Mouse (Mus musculus): ENCODE measurements around the gene Parvb. TPM values are rescaled to one million over a fixed set of nuclear protein-coding genes. Genes with fewer than 3 reads are reported as not detected.

Parvb gene
- polyA plus RNA-seq, 1 experiment from 2014 or later = 2.5 TPM

GRCm38 (mm10) chr15:84241520-84241919 lies 9.7 kb downstream of the Parvb start:
- H3K4me2 ChIP-seq (ENCODE audit: low read length) = no peak overlapping the region
- ATAC-seq = no peak

DNA sequence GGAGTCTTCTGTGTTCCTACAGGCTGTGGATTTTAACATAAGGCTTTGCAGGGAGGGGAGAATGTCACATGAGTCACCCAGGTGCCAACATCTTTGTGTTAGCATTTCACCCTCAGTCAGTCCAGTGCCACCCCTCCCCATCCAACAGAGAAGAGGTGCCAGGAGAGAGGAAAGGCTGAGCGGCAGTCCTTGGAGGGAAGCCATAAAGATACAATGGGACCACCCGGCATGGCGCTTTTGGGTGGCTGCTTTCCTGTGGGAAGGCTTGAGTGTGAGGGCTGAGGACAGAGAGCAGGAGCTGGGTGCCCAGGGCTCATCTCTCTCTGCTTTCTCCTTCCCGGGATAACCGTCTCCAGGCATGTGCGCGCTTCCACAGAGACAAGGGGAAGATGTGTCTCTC lies 13.3 kb downstream of the Parvb start:
- Histone ChIP-seq H3K4me2 (ENCODE audit: low read length) (no peak overlapping the region), H3K27ac (ENCODE audit: low read depth, low read length) (peak overlapping the region; percentile 58; the same call in 1 of the 2 replicates), H3K9ac (ENCODE audit: low read length) (no peak overlapping the region), H3K4me3 (ENCODE audit: low read depth, low read length) (no peak overlapping the region), H3K9me3 (replicated peaks; ENCODE audit: control insufficient read depth, low read length) (no peaks in the 10 kb centered on the region; the same call in 1 of the 2 replicates), H3K27me3 (replicated peaks; ENCODE audit: control insufficient read depth, insufficient read depth, low read length) (no peaks in the 10 kb centered on the region), H3K36me3 (ENCODE audit: control insufficient read depth, insufficient read depth, low read length) (no peaks in the 10 kb centered on the region), H3K4me1 (ENCODE audit: control insufficient read depth, insufficient read depth, low read length) (peaks cover 8% of the 10 kb centered on the region)
- DNase-seq (ENCODE audit: low spot score) = peak; percentile 76
- WGBS = 51% methylated on average over 7 of the region's 7 CpGs
- peak; percentile 60 for ATAC-seq

More at GRCm38 (mm10) chr15:84241520-84241919, 9.7 kb downstream of the Parvb start:
- H3K27me3 ChIP-seq (replicated peaks; ENCODE audit: control insufficient read depth, insufficient read depth, low read length) = no peaks in the 10 kb centered on the region
- H3K4me1 ChIP-seq (ENCODE audit: control insufficient read depth, insufficient read depth, low read length) = peaks cover 23% of the 10 kb centered on the region
- no peak overlapping the region for H3K27ac ChIP-seq (ENCODE audit: low read depth, low read length)
- no peak for DNase-seq (ENCODE audit: low spot score)
- H3K4me3 ChIP-seq (ENCODE audit: low read depth, low read length) = no peak overlapping the region
- H3K36me3 ChIP-seq (ENCODE audit: control insufficient read depth, insufficient read depth, low read length) = no peaks in the 10 kb centered on the region
- 57% methylated on average over 7 of the region's 7 CpGs for WGBS
- H3K9ac ChIP-seq (ENCODE audit: low read length) = no peak overlapping the region
- no peaks in the 10 kb centered on the region for H3K9me3 ChIP-seq (replicated peaks; ENCODE audit: control insufficient read depth, low read length)

DNA sequence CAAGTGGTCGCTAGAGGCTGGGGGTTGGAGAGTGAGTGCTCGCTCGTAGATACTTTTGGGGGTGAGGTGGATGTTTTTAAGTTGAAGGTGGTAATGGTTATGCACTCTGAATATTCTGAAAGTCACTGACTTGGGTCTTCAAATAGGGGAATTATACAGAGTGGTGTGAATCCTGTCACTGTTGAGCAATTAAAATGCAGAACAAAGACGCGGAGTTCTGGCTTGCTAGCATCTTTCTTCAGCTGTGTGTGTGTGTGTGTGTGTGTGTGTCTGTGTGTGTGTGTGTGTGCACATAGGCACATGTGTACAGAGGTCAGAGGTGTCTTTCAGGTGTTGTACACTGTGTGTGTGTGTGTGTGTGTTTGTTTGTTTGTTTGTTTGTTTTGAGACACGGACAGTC lies 14.4 kb downstream of the Parvb start:
- Histone ChIP-seq H3K4me2 (ENCODE audit: low read length) (no peak overlapping the region), H3K27me3 (replicated peaks; ENCODE audit: control insufficient read depth, insufficient read depth, low read length) (no peaks in the 10 kb centered on the region), H3K9ac (ENCODE audit: low read length) (no peak overlapping the region), H3K36me3 (ENCODE audit: control insufficient read depth, insufficient read depth, low read length) (no peaks in the 10 kb centered on the region), H3K4me1 (ENCODE audit: control insufficient read depth, insufficient read depth, low read length) (peaks cover 8% of the 10 kb centered on the region), H3K9me3 (replicated peaks; ENCODE audit: control insufficient read depth, low read length) (no peaks in the 10 kb centered on the region; the same call in 1 of the 2 replicates), H3K4me3 (ENCODE audit: low read depth, low read length) (no peak overlapping the region), H3K27ac (ENCODE audit: low read depth, low read length) (no peak overlapping the region)
- no peak for DNase-seq (ENCODE audit: low spot score)
- no peak for ATAC-seq
- WGBS = 87% methylated on average over 6 of the region's 6 CpGs

DNA sequence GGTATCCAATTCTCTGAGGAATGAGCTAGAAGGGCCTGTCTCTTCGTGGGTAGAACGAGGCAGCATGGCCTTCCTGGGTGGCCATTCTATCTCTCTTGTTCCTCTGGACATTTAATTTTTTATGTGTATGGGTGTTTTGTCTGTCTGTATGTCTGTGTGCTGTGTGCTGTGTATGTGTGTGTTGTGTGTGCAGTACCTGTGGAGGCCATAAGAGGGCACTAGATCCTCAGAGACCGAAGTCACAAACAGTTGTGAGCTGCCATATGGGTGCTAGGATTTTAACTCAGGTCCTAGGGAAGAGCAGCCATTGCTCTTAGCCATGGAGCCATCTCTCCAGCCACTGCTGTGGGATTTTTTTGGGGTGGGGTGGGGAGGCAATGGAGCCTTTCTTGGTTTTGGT lies 15.5 kb downstream of the Parvb start:
- 97% methylated on average over 3 of the region's 3 CpGs for WGBS
- no peak for ATAC-seq
- H3K4me3 ChIP-seq (ENCODE audit: low read depth, low read length) = no peak overlapping the region
- DNase-seq (ENCODE audit: low spot score) = no peak
- H3K9ac ChIP-seq (ENCODE audit: low read length) = no peak overlapping the region
- no peaks in the 10 kb centered on the region for H3K36me3 ChIP-seq (ENCODE audit: control insufficient read depth, insufficient read depth, low read length)
- H3K27ac ChIP-seq (ENCODE audit: low read depth, low read length) = no peak overlapping the region
- no peaks in the 10 kb centered on the region; the same call in 1 of the 2 replicates for H3K9me3 ChIP-seq (replicated peaks; ENCODE audit: control insufficient read depth, low read length)
- H3K27me3 ChIP-seq (replicated peaks; ENCODE audit: control insufficient read depth, insufficient read depth, low read length) = no peaks in the 10 kb centered on the region
- peaks cover 8% of the 10 kb centered on the region for H3K4me1 ChIP-seq (ENCODE audit: control insufficient read depth, insufficient read depth, low read length)
- H3K4me2 ChIP-seq (ENCODE audit: low read length) = no peak overlapping the region

- Histone ChIP-seq H3K36me3 (ENCODE audit: control insufficient read depth, insufficient read depth, low read length) (no peaks in the 10 kb centered on the region), H3K4me1 (ENCODE audit: control insufficient read depth, insufficient read depth, low read length) (no peaks in the 10 kb centered on the region), H3K9me3 (replicated peaks; ENCODE audit: control insufficient read depth, low read length) (no peaks in the 10 kb centered on the region; the same call in 1 of the 2 replicates), H3K27me3 (replicated peaks; ENCODE audit: control insufficient read depth, insufficient read depth, low read length) (no peaks in the 10 kb centered on the region), H3K9ac (ENCODE audit: low read length) (no peak overlapping the region), H3K4me3 (ENCODE audit: low read depth, low read length) (no peak overlapping the region), H3K4me2 (ENCODE audit: low read length) (no peak overlapping the region), H3K27ac (ENCODE audit: low read depth, low read length) (no peak overlapping the region)
- ATAC-seq = no peak
- peak; percentile 22 for DNase-seq (ENCODE audit: low spot score)
- WGBS = 47% methylated on average over 13 of the region's 13 CpGs
Measured at GRCm38 (mm10) chr15:84251227-84251626, 19.4 kb downstream of the Parvb start.

DNA sequence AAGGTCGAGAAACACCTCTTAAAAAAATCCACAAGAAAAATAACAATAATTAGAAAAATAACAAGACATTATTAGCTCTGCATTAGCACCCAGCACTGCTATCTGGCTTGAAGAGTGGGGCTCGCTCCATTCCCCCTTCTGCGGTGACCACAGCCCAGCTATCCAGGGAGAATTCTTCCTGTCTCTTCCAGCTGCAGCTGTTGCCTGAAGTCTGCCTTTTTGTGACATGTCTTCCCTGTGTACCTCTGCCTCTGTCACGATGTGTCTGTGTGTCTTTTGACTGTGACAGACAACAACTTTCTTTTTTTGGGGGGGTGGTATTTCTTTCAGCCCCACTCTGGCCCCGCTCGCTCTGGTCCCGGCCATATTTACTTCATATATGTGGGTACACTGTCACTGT lies 20.8 kb downstream of the Parvb start:
- H3K4me3 ChIP-seq (ENCODE audit: low read depth, low read length) = no peak overlapping the region
- no peaks in the 10 kb centered on the region for H3K36me3 ChIP-seq (ENCODE audit: control insufficient read depth, insufficient read depth, low read length)
- no peak overlapping the region for H3K9ac ChIP-seq (ENCODE audit: low read length)
- ATAC-seq (no peak), DNase-seq (ENCODE audit: low spot score) (no peak)
- no peak overlapping the region for H3K27ac ChIP-seq (ENCODE audit: low read depth, low read length)
- H3K27me3 ChIP-seq (replicated peaks; ENCODE audit: control insufficient read depth, insufficient read depth, low read length) = no peaks in the 10 kb centered on the region
- WGBS = 93% methylated on average over 7 of the region's 7 CpGs
- H3K9me3 ChIP-seq (replicated peaks; ENCODE audit: control insufficient read depth, low read length) = no peaks in the 10 kb centered on the region
- H3K4me1 ChIP-seq (ENCODE audit: control insufficient read depth, insufficient read depth, low read length) = no peaks in the 10 kb centered on the region
- no peak overlapping the region for H3K4me2 ChIP-seq (ENCODE audit: low read length)

DNA sequence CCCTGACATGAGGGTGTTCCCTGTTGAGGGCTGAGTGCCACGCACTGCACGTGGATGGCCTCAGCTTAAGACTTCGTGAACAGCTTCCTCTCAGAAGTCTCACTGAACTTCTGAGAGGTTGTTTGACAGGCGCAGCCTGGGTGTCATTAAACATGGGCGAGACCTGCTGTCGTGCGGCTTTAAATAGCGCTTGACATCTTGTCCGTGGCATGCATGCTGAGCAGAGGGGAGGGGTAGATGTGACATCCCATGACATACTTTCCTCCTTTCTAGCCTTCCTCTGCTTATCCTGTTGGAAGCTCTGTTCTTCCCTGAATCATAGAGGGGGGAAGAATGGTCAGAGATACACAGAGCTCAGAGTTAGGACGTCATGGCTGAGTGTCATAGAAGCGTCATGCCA lies 21.9 kb downstream of the Parvb start:
- Histone ChIP-seq H3K9me3 (replicated peaks; ENCODE audit: control insufficient read depth, low read length) (no peaks in the 10 kb centered on the region), H3K9ac (ENCODE audit: low read length) (no peak overlapping the region), H3K27ac (ENCODE audit: low read depth, low read length) (no peak overlapping the region), H3K4me3 (ENCODE audit: low read depth, low read length) (no peak overlapping the region), H3K27me3 (replicated peaks; ENCODE audit: control insufficient read depth, insufficient read depth, low read length) (no peaks in the 10 kb centered on the region), H3K4me2 (ENCODE audit: low read length) (no peak overlapping the region), H3K36me3 (ENCODE audit: control insufficient read depth, insufficient read depth, low read length) (no peaks in the 10 kb centered on the region), H3K4me1 (ENCODE audit: control insufficient read depth, insufficient read depth, low read length) (peaks cover 2% of the 10 kb centered on the region; the same call in 1 of the 2 replicates)
- ATAC-seq (no peak), DNase-seq (ENCODE audit: low spot score) (peak; percentile 24)
- 75% methylated on average over 11 of the region's 11 CpGs for WGBS

DNA sequence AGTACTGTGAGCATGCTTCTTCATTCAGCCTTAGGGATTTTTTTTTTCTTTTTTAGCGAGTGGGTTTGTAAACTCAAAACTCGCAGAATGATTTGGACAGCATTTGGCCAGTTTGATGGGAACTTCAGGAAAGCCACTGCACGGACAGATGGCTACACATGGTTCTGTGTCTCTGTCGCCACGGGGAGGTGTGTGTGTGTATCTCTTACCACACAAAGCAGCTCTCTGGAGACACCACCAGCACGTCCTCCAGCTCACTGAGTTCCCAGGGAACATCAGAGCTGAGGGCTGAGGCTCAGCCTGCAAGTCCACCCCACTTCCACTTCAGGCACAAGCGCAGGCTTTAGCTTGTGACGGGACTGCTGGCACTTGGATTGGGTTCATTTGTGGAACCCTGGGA lies 22.5 kb downstream of the Parvb start:
- Histone ChIP-seq H3K4me2 (ENCODE audit: low read length) (no peak overlapping the region), H3K27ac (ENCODE audit: low read depth, low read length) (no peak overlapping the region), H3K9ac (ENCODE audit: low read length) (no peak overlapping the region), H3K36me3 (ENCODE audit: control insufficient read depth, insufficient read depth, low read length) (no peaks in the 10 kb centered on the region), H3K4me3 (ENCODE audit: low read depth, low read length) (no peak overlapping the region), H3K27me3 (replicated peaks; ENCODE audit: control insufficient read depth, insufficient read depth, low read length) (no peaks in the 10 kb centered on the region), H3K9me3 (replicated peaks; ENCODE audit: control insufficient read depth, low read length) (no peaks in the 10 kb centered on the region), H3K4me1 (ENCODE audit: control insufficient read depth, insufficient read depth, low read length) (peaks cover 4% of the 10 kb centered on the region; the same call in 1 of the 2 replicates)
- ATAC-seq (no peak), DNase-seq (ENCODE audit: low spot score) (no peak)
- 81% methylated on average over 8 of the region's 8 CpGs for WGBS

- no peak for DNase-seq (ENCODE audit: low spot score)
- H3K9ac ChIP-seq (ENCODE audit: low read length) = no peak overlapping the region
- no peak overlapping the region for H3K4me2 ChIP-seq (ENCODE audit: low read length)
- no peaks in the 10 kb centered on the region for H3K36me3 ChIP-seq (ENCODE audit: control insufficient read depth, insufficient read depth, low read length)
- no peaks in the 10 kb centered on the region for H3K9me3 ChIP-seq (replicated peaks; ENCODE audit: control insufficient read depth, low read length)
- 60% methylated on average over 12 of the region's 12 CpGs for WGBS
- H3K4me3 ChIP-seq (ENCODE audit: low read depth, low read length) = no peak overlapping the region
- no peaks in the 10 kb centered on the region for H3K27me3 ChIP-seq (replicated peaks; ENCODE audit: control insufficient read depth, insufficient read depth, low read length)
- H3K27ac ChIP-seq (ENCODE audit: low read depth, low read length) = no peak overlapping the region
- peaks cover 9% of the 10 kb centered on the region for H3K4me1 ChIP-seq (ENCODE audit: control insufficient read depth, insufficient read depth, low read length)
- ATAC-seq = no peak
Measured at GRCm38 (mm10) chr15:84256254-84256850, 24.5 kb downstream of the Parvb start.

Measured in forebrain, embryonic 14.5 days (tissue).